Mouse (Mus musculus) neural tube, embryonic 14.5 days (tissue): Measurements from ENCODE around the gene Creb3l2. TPM values are rescaled to one million over a fixed set of nuclear protein-coding genes. Genes with fewer than 3 reads are reported as not detected.

Experiments used
- ATAC-seq: fragments of 200-750 bp; cut with Nextera tagmentation; 2 replicates; pipeline ENCODE4 v1.8.0; 2017; ENCODE audit warnings: low read depth, mild to moderate bottlenecking, moderate TSS enrichment, moderate library complexity
- H3K27ac ChIP-seq: fragments of 300-500 bp; sonication (generic); 2 replicates; pipeline ENCODE4 v1.5.1; 2014; ENCODE audit warnings: low read depth, mild to moderate bottlenecking, control low read depth, low read length, moderate library complexity, mixed read lengths
- H3K27me3 ChIP-seq: fragments of 300-500 bp; sonication (generic); 2 replicates; pipeline ENCODE4 v1.6.1; 2014; ENCODE audit warnings: low read length; ENCODE audit not compliant: control insufficient read depth, insufficient read depth
- H3K36me3 ChIP-seq: fragments of 300-500 bp; sonication (generic); 2 replicates; pipeline ENCODE4 v1.6.1; 2014; ENCODE audit warnings: low read length, mixed read lengths; ENCODE audit not compliant: control insufficient read depth, insufficient read depth
- H3K4me1 ChIP-seq: fragments of 300-500 bp; sonication (generic); 2 replicates; pipeline ENCODE4 v1.6.1; 2014; ENCODE audit warnings: low read length; ENCODE audit not compliant: control insufficient read depth, insufficient read depth
- H3K4me2 ChIP-seq: fragments of 300-500 bp; sonication (generic); 2 replicates; pipeline ENCODE4 v1.6.1; 2014; ENCODE audit warnings: mild to moderate bottlenecking, low read depth, low read length, control low read depth
- H3K4me3 ChIP-seq: fragments of 300-500 bp; sonication (generic); 2 replicates; pipeline ENCODE4 v1.5.1; 2014; ENCODE audit warnings: low read depth, low read length, control low read depth, mixed read lengths
- H3K9ac ChIP-seq: fragments of 300-500 bp; sonication (generic); replicated peaks from 2 replicates; pipeline ENCODE4 v1.6.1; 2014; ENCODE audit warnings: low read depth, mild to moderate bottlenecking, control low read depth, low read length, mixed read lengths
- H3K9me3 ChIP-seq: fragments of 300-500 bp; sonication (generic); 2 replicates; pipeline ENCODE4 v1.6.1; 2016; ENCODE audit warnings: low read length; ENCODE audit not compliant: control insufficient read depth
- WGBS: fragments of 180-500 bp; shearing (Covaris S2); extraction: QIAGEN DNeasy Blood & Tissue Kit; methylation state at CpG from one replicate; pipeline ENCODE4 v1.1.7; 2014; 5-methylcytosine and 5-hydroxymethylcytosine counted together
- polyA plus RNA-seq: library from polyadenylated mRNA; unstranded; fragments of >200 nt; fragmentation: Nextera tagmentation; extraction: Ambion mirVana; gene quantifications from 2 replicates; pipeline ENCODE4 v1.2.1, GENCODE M21; 2014

Creb3l2 gene
- polyA plus RNA-seq, 1 experiment from 2014 or later = 2.3 TPM

- H3K9me3 ChIP-seq = no peaks in the 10 kb centered on the region
- no peaks in the 10 kb centered on the region for H3K36me3 ChIP-seq
- no peak overlapping the region for H3K27ac ChIP-seq
- ATAC-seq = no peak
- no peaks in the 10 kb centered on the region for H3K27me3 ChIP-seq
- no peak overlapping the region for H3K4me3 ChIP-seq
- no peaks in the 10 kb centered on the region for H3K4me1 ChIP-seq
- no peak overlapping the region for H3K4me2 ChIP-seq
- WGBS = 92% methylated on average over 4 of the region's 4 CpGs
- H3K9ac ChIP-seq = no peak overlapping the region
These were observed 44.7 kb downstream of the Creb3l2 start for GRCm38 (mm10) chr6:37397254-37397653.

GRCm38 (mm10) chr6:37396127-37396526, 45.8 kb downstream of the Creb3l2 start:
- WGBS = 86% methylated on average over 4 of the region's 4 CpGs
- no peak overlapping the region for H3K4me2 ChIP-seq

DNA sequence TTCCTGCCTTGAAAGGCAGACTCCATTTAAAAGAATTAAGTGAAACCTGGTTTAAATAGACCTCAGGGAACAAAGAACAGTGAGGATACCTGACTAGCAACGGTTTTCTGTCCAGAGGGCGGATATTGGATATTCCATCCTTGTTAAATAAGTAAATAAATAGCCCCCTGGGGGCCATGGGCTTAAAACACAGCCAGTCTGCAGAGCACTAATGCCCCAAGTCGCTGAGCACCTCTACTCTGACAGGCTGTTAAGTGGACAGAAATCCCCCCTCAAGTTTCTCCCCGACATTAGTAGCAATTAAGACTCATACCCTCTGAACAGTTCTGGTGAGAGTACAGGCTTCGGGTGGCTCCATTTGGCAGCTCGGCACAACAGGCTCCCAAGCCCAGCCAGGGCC, 48.7 kb downstream of the Creb3l2 start:
- Histone ChIP-seq H3K4me1 (no peaks in the 10 kb centered on the region), H3K27ac (no peak overlapping the region), H3K36me3 (no peaks in the 10 kb centered on the region), H3K4me2 (no peak overlapping the region), H3K4me3 (no peak overlapping the region), H3K9me3 (no peaks in the 10 kb centered on the region), H3K9ac (no peak overlapping the region), H3K27me3 (no peaks in the 10 kb centered on the region)
- no peak for ATAC-seq
- 57% methylated on average over 6 of the region's 6 CpGs for WGBS

More at GRCm38 (mm10) chr6:37396127-37396526, 45.8 kb downstream of the Creb3l2 start:
- H3K4me1 ChIP-seq = no peaks in the 10 kb centered on the region
- H3K27ac ChIP-seq = no peak overlapping the region
- no peak overlapping the region for H3K9ac ChIP-seq
- no peak overlapping the region for H3K4me3 ChIP-seq
- no peaks in the 10 kb centered on the region for H3K9me3 ChIP-seq
- ATAC-seq = no peak
- no peaks in the 10 kb centered on the region for H3K27me3 ChIP-seq
- H3K36me3 ChIP-seq = no peaks in the 10 kb centered on the region

GRCm38 (mm10) chr6:37392262-37392661, 49.7 kb downstream of the Creb3l2 start:
- H3K4me3 ChIP-seq = no peak overlapping the region
- 72% methylated on average over 6 of the region's 6 CpGs for WGBS
- no peak overlapping the region for H3K4me2 ChIP-seq
- H3K9me3 ChIP-seq = no peaks in the 10 kb centered on the region
- H3K27ac ChIP-seq = no peak overlapping the region
- H3K36me3 ChIP-seq = no peaks in the 10 kb centered on the region
- no peaks in the 10 kb centered on the region for H3K27me3 ChIP-seq
- no peak overlapping the region for H3K9ac ChIP-seq
- ATAC-seq = no peak
- H3K4me1 ChIP-seq = no peaks in the 10 kb centered on the region

- no peak overlapping the region for H3K27ac ChIP-seq
- no peak overlapping the region for H3K4me3 ChIP-seq
- 82% methylated on average over 7 of the region's 7 CpGs for WGBS
- H3K9me3 ChIP-seq = no peaks in the 10 kb centered on the region
- no peak for ATAC-seq
- H3K27me3 ChIP-seq = no peaks in the 10 kb centered on the region
- no peaks in the 10 kb centered on the region for H3K4me1 ChIP-seq
- no peaks in the 10 kb centered on the region for H3K36me3 ChIP-seq
- H3K4me2 ChIP-seq = no peak overlapping the region
- no peak overlapping the region for H3K9ac ChIP-seq
These were observed 50.6 kb downstream of the Creb3l2 start for GRCm38 (mm10) chr6:37391313-37391712.

- Histone ChIP-seq H3K36me3 (no peaks in the 10 kb centered on the region), H3K27ac (no peak overlapping the region), H3K4me3 (no peak overlapping the region), H3K9me3 (no peaks in the 10 kb centered on the region), H3K4me1 (no peaks in the 10 kb centered on the region), H3K9ac (no peak overlapping the region), H3K27me3 (no peaks in the 10 kb centered on the region), H3K4me2 (no peak overlapping the region)
- 69% methylated on average over 8 of the region's 8 CpGs for WGBS
- no peak for ATAC-seq
These were observed 53.0 kb downstream of the Creb3l2 start for GRCm38 (mm10) chr6:37388960-37389359.

DNA sequence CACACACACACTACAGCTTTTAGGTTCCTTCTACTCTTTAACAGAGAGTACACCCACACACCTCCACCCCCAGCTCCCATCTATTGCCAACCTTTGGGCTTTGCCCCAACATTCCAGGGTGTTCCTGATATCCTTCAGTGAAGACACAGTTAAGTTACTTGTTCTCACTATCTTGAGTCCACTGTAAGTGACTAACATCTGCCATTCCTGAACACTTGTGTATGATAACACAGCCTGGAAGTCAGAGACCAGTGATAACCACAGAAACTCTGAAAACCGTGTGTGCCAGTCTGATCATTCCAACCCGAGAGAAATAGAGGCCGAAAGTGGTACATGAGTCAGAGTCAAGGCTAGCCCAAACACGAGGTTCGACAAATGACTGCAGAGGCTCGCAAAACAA, 53.4 kb downstream of the Creb3l2 start:
- Histone ChIP-seq H3K9ac (no peak overlapping the region), H3K36me3 (no peaks in the 10 kb centered on the region), H3K9me3 (no peaks in the 10 kb centered on the region), H3K4me2 (no peak overlapping the region), H3K4me3 (no peak overlapping the region), H3K4me1 (no peaks in the 10 kb centered on the region), H3K27ac (no peak overlapping the region), H3K27me3 (no peaks in the 10 kb centered on the region)
- 78% methylated on average over 6 of the region's 6 CpGs for WGBS
- ATAC-seq = no peak

- Histone ChIP-seq H3K27ac (no peak overlapping the region), H3K27me3 (no peaks in the 10 kb centered on the region), H3K4me3 (no peak overlapping the region), H3K4me1 (no peaks in the 10 kb centered on the region), H3K4me2 (no peak overlapping the region), H3K9me3 (no peaks in the 10 kb centered on the region), H3K9ac (no peak overlapping the region), H3K36me3 (no peaks in the 10 kb centered on the region)
- no peak for ATAC-seq
- 94% methylated on average over 4 of the region's 4 CpGs for WGBS
These were observed 54.7 kb downstream of the Creb3l2 start for GRCm38 (mm10) chr6:37387281-37387680.

GRCm38 (mm10) chr6:37385602-37386285, 56.2 kb downstream of the Creb3l2 start:
- Histone ChIP-seq H3K9ac (no peak overlapping the region), H3K27ac (no peak overlapping the region), H3K36me3 (no peaks in the 10 kb centered on the region), H3K4me2 (no peak overlapping the region), H3K4me1 (no peaks in the 10 kb centered on the region), H3K27me3 (no peaks in the 10 kb centered on the region), H3K4me3 (no peak overlapping the region), H3K9me3 (no peaks in the 10 kb centered on the region)
- no peak for ATAC-seq
- 78% methylated on average over 2 of the region's 2 CpGs for WGBS
